Mouse (Mus musculus) kidney, postnatal 36 days (tissue): Measurements from ENCODE around the gene Olfr1270.
"Not testable (repeated sequence)": the region's sequence is repeated elsewhere in the genome, so short reads cannot be mapped to it uniquely, and the experiment has no call there.

Experiments used
- DNase-seq, 2 experiments: peaks; one replicate each; pipeline ENCODE4 v3.0.0; 2021 to 2022; ENCODE audit warnings: mixed read lengths in 2 of 2

The Olfr1270 gene

DNA sequence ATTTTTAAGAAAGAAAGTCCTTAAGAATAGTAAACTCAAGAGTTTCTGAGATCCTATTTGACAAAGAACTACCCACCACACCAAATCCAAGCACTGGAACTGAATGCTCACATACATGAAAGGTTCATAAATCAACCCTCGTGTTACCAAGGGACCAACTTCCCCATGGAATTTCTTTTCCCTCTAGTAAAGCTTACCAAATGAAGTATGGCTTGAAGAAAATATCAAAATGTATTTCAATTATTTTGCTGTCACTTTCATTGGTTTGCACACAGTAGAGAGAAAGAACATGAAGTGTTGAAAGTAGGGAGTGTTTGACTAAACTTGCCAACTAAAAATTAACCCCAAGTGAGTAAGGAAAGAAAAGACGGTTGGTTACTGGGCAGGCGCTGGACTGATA is at the start of gene Olfr1270:
Gene Olfr1270 (minus strand): TSS at position 101 of the 400 bp plus-strand sequence.
- DNase-seq = no peak

- not testable (repeated sequence) for DNase-seq
Measured at GRCm38 (mm10) chr2:90199606-90200005, 46.7 kb upstream of the Olfr1270 start.

DNA sequence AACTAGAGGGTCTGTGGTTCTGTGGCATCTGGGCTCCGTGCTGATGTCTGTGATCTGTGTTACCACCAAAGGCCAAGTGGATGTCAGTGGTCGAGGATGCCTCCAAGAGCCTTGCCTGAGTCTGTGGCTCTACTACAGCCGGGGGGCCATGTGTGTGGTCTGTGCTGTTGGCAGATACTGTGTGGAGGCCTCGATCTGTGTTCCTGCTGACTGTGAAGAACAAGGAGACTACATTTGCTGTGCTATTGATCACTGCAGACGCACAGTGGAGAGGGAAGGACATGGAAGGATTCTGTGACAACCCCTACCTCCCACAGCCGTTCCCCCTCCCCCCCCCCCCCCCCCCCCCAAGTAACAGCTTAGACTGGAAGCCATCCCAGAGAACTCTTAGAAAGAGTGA is 42.4 kb upstream of the Olfr1270 start:
- DNase-seq = not testable (repeated sequence)

DNA sequence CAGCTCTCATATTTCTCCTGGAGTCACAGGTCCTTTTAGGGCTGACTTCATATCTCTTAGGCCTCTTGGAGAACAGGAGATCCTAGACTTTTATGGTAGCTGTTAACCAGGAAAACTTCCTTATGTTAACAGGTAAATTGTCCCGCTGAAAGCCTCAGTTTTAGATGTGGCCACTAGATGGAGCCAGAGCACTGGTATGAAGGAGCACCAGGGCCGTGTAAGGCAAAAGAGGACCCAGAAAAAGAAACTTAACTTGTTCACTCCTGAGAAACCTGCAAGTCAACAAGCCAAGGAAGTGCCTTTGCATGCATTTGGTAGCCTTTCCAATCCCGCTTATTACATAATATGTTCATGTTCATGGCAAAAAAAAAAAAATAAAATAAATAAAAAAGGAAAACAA is 41.9 kb upstream of the Olfr1270 start:
- not testable (repeated sequence) for DNase-seq

GRCm38 (mm10) chr2:90187082-90187481 is 34.2 kb upstream of the Olfr1270 start:
- DNase-seq = not testable (repeated sequence)

- DNase-seq = not testable (repeated sequence)
Measured at GRCm38 (mm10) chr2:90186082-90186481, 33.2 kb upstream of the Olfr1270 start.

GRCm38 (mm10) chr2:90153916-90154315 is 1.0 kb upstream of the Olfr1270 start:
- no peak for DNase-seq

DNA sequence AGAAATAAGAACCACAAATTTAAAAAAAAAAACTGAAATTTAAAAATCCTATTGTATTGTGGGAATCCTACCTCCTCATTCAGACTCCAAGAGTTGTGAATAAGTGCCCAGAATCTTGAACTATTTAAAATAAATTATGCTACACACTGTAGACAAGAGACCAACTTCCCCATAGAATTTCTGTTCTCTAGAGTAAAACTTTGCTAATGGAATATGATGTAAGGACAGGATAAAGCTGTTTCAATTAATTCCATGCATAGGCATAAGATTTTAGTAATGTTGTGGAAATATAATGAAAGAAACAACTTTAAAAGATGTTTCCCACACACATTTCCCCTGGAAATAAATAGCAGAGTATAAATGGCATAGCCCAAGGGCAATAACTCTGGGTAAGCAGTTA is 10.7 kb downstream of the Olfr1270 start, which contains the start of gene Olfr32:
Gene Olfr32 (minus strand): TSS at position 101 of the 400 bp plus-strand sequence.
- DNase-seq = no peak

GRCm38 (mm10) chr2:90121312-90121711 is 31.6 kb downstream of the Olfr1270 start, which contains the start of gene Olfr1269:
Olfr1269 (minus strand) TSS chr2:90121412.
- no peak for DNase-seq
